Comparison of ENCODE assay signal across 8 mouse cellular contexts in the genomic region with DNA sequence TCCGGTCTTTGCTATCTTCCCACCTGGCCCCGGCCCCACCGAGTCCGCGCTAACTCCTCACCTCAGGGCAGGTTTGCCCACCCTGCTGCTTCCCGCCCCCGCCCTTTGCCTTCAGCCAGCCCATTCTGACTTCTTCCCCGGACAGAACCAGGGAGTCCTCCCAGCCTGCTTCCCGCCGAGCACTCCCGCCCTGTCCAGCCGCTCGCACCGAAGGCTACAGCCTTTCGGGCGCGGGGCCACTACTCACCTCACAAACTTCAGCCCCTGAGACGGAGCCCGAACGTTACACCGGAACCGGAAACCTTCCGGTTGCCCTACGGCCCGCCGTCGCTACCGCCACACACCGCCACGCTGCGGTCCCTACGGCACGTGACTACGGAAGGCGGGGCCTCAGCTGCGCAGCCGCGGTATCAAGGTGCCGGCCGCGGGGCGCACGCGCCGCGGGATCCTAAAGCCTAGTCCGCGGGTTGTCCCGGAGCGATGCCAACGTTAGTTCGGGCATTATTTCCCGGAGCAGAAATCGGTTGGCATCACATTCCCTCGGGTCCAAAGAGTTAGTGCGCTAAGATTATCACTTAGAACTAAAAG. TPM values are rescaled to one million over a fixed set of nuclear protein-coding genes. Genes with fewer than 3 reads are reported as not detected.
DNase-seq lines count a peak whose midpoint lies in the region; ATAC-seq and TF ChIP-seq lines count a peak whose summit lies in the region.

Prpf3 (minus strand) TSS at position 384 of the 588 bp plus-strand sequence.

- WGBS in forebrain, postnatal 0 days = 2% methylated on average over 54 of the region's 56 CpGs
- WGBS in lung, embryonic 15.5 days = under 1% methylated on average over 56 of the region's 56 CpGs

- peak within 1 kb of the TSS; percentile 66 for H3K9ac ChIP-seq in forebrain, postnatal 0 days
- peak within 1 kb of the TSS; percentile 71 for H3K9ac ChIP-seq in lung, embryonic 15.5 days

- peak within 1 kb of the TSS; percentile 91 for H3K4me3 ChIP-seq in G1E (ENCODE audit: low read depth, low read length)
- peak within 1 kb of the TSS; percentile 88 for H3K4me3 ChIP-seq in forebrain, postnatal 0 days (ENCODE audit: low read depth, low read length)
- peak within 1 kb of the TSS; percentile 65 for H3K4me3 ChIP-seq in lung, embryonic 15.5 days

- peak within 1 kb of the TSS; percentile 78 for H3K4me2 ChIP-seq in forebrain, postnatal 0 days (ENCODE audit: low read depth)
- H3K4me2 ChIP-seq in lung, embryonic 15.5 days = peak within 1 kb of the TSS; percentile 62

- TF ChIP-seq CTCF in G1E (IDR thresholded peaks at IDR 0.05; ENCODE audit: low read depth, low read length) = no peak
- TF ChIP-seq CTCF in forebrain, postnatal 0 days (IDR thresholded peaks at IDR 0.05; ENCODE audit: low read depth) = 0 out of 2 replicates have a peak, but pooled peaks have one; percentile 25

- no peak within 1 kb of the TSS; the same call in 1 of the 2 replicates for H3K27ac ChIP-seq in forebrain, postnatal 0 days (ENCODE audit: low read depth, low read length)
- peak within 1 kb of the TSS; percentile 71 for H3K27ac ChIP-seq in lung, embryonic 15.5 days

- ATAC-seq in G1E (ENCODE audit: extremely low read depth, insufficient number of reproducible peaks, low FRiP score, poor library complexity, severe bottlenecking) = peak; percentile 89
- ATAC-seq in forebrain, postnatal 0 days = peak; percentile 100
- ATAC-seq in lung, embryonic 15.5 days (ENCODE audit: borderline replicate concordance, extremely low read depth, low FRiP score, low TSS enrichment) = peak; percentile 98

- peaks cover 35% of the 10 kb centered on the region for H3K36me3 ChIP-seq in G1E (replicated peaks)
- H3K36me3 ChIP-seq in forebrain, postnatal 0 days (ENCODE audit: insufficient read depth) = peaks cover 19% of the 10 kb centered on the region
- peaks cover 27% of the 10 kb centered on the region for H3K36me3 ChIP-seq in lung, embryonic 15.5 days

- no peaks in the 10 kb centered on the region for H3K9me3 ChIP-seq in G1E (replicated peaks)
- no peaks in the 10 kb centered on the region for H3K9me3 ChIP-seq in forebrain, postnatal 0 days (ENCODE audit: low read length)
- H3K9me3 ChIP-seq in lung, embryonic 15.5 days = no peaks in the 10 kb centered on the region

- H3K4me1 ChIP-seq in G1E (ENCODE audit: insufficient read depth, low read depth, low read length) = peaks cover 39% of the 10 kb centered on the region
- no peaks in the 10 kb centered on the region for H3K4me1 ChIP-seq in forebrain, postnatal 0 days (ENCODE audit: insufficient read depth)
- H3K4me1 ChIP-seq in lung, embryonic 15.5 days = peaks cover 8% of the 10 kb centered on the region

- DNase-seq in G1E (ENCODE audit: low spot score) = peak; percentile 85
- DNase-seq in cerebellum, adult 18-20 months = peak; percentile 94 to 96
- DNase-seq in forebrain, postnatal 0 days = peak; percentile 95
- peak; percentile 96 for DNase-seq in heart, postnatal 4 days
- DNase-seq in layer of hippocampus, adult 8-10 months (ENCODE audit: low spot score in 2 of 2) = peak; percentile 88 to 94
- DNase-seq in ovary, adult 18-20 months (ENCODE audit: low spot score) = peak; percentile 90
- peak; percentile 94 for DNase-seq in thymus, postnatal 0 days (ENCODE audit: low spot score)

- no peaks in the 10 kb centered on the region for H3K27me3 ChIP-seq in G1E (ENCODE audit: insufficient read depth, low read length)
- no peaks in the 10 kb centered on the region for H3K27me3 ChIP-seq in forebrain, postnatal 0 days (ENCODE audit: insufficient read depth, low read length)
- no peaks in the 10 kb centered on the region for H3K27me3 ChIP-seq in lung, embryonic 15.5 days

RNA-seq across cellular contexts. Expression of gene Prpf3, which starts in this region (rescaled TPM):
- total RNA-seq in G1E (2014; fragmentation: Nextera tagmentation) = 77.2 and 88.7 TPM in 2 replicates
- total RNA-seq in G1E (2017) = 50.0 and 68.3 TPM in 2 replicates
- 13.9 and 17.5 TPM in 2 replicates for polyA plus RNA-seq in G1E (2012)
- total RNA-seq in forebrain, postnatal 0 days (2014; rRNA removed) = 14.3 and 14.4 TPM in 2 replicates
- 19.3 and 24.9 TPM in 2 replicates for polyA plus RNA-seq in forebrain, postnatal 0 days (2015; fragmentation: Nextera tagmentation; extraction: Ambion mirVana)
- 10 to 100 TPM; 28.3 to 30.5 TPM for total RNA-seq in heart, postnatal 4 days (2021)
- 10 to 100 TPM; 35.7 to 46.3 (median 40.5) TPM for total RNA-seq in layer of hippocampus, adult 8-10 months (2022)
- 49.3 and 51.0 TPM in 2 replicates for polyA plus RNA-seq in lung, embryonic 15.5 days (2015; fragmentation: Nextera tagmentation; extraction: Ambion mirVana)
- polyA plus RNA-seq in thymus, postnatal 0 days (2015; fragmentation: Nextera tagmentation; extraction: Ambion mirVana) = 46.9 and 49.3 TPM in 2 replicates
